Mouse (Mus musculus) E14TG2a.4 (cell line): ENCODE measurements around the gene Schip1.

Experiments
- H3K27me3 ChIP-seq: 2 replicates; pipeline ENCODE4 v1.6.1; 2014; ENCODE audit warnings: low read length, control low read depth; ENCODE audit not compliant: insufficient read depth
- H3K36me3 ChIP-seq: 2 replicates; pipeline ENCODE4 v1.6.1; 2014; ENCODE audit warnings: low read length, control low read depth; ENCODE audit not compliant: insufficient read depth
- H3K4me1 ChIP-seq: replicated peaks from 2 replicates; pipeline ENCODE4 v1.6.1; 2014; ENCODE audit warnings: low read depth, low read length, control low read depth
- H3K4me3 ChIP-seq: replicated peaks from 2 replicates; pipeline ENCODE4 v1.5.1; 2014; ENCODE audit warnings: mild to moderate bottlenecking, low read length
- H3K9me3 ChIP-seq: 2 replicates; pipeline ENCODE4 v1.6.1; 2014; ENCODE audit warnings: low read length, control low read depth
- CTCF ChIP-seq: conservative IDR thresholded peaks from 2 replicates; pipeline ENCODE4 v1.5.1; 2014; ENCODE audit warnings: low read length
- NANOG ChIP-seq: IDR thresholded peaks from 2 replicates; pipeline ENCODE4 v1.6.1; 2014; ENCODE audit warnings: borderline replicate concordance, low read length, mixed read lengths
- POU5F1 ChIP-seq: IDR thresholded peaks from 2 replicates; pipeline ENCODE4 v1.6.1; 2014; ENCODE audit warnings: low read length, borderline replicate concordance

The Schip1 gene

DNA sequence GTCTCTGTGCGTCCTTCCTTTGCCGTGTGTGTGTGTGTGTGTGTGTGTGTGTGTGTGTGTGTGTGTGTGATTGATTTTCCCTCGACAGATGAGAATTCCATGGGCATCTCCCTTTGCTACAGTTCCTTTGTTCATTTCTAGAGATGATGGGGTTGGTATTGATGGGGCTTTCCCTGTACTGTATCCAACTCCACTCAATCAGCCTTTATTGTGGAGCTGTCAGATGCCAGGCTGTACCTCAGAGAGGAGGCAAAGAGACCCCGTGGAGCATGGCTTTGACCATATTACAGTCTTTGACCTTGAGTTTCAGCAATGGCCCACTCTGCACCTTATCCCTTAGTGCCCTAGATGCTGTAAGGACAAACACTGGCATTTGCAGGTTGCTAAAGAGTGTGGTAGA, 462.6 kb downstream of the Schip1 start:
- H3K4me1 ChIP-seq: peaks cover 52% of the 10 kb centered on the region
- peaks cover 7% of the 10 kb centered on the region; the same call in 1 of the 2 replicates for H3K36me3 ChIP-seq
- no peaks in the 10 kb centered on the region for H3K27me3 ChIP-seq
- H3K4me3 ChIP-seq: no peak overlapping the region
- H3K9me3 ChIP-seq: no peaks in the 10 kb centered on the region
- TF ChIP-seq POU5F1 (no peak), CTCF (no peak), NANOG (no peak)

DNA sequence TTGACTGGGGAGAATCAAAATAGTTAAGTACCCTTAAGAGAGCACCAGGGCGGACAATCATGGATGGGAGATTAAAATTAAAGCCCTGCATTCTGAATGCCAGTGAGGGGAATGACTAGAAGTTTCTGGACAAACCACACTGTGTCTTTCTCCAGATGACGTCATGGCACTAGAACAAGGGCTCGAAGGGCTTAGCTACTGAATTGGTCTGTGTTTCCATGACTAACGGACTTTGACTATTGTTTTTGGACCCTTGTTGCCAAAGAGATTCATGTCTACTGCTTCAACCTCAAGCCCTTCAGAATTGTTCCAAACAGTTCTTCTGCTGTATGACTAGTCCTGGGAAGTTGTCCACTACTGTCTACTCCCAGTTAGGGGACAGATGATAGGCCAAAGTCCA, 467.3 kb downstream of the Schip1 start:
- H3K36me3 ChIP-seq: peaks cover 13% of the 10 kb centered on the region; the same call in 1 of the 2 replicates
- H3K9me3 ChIP-seq: peaks cover 8% of the 10 kb centered on the region
- no peak for TF ChIP-seq CTCF
- no peak for TF ChIP-seq NANOG
- TF ChIP-seq POU5F1: no peak
- H3K27me3 ChIP-seq: no peaks in the 10 kb centered on the region
- H3K4me3 ChIP-seq: no peak overlapping the region
- H3K4me1 ChIP-seq: peaks cover 78% of the 10 kb centered on the region

DNA sequence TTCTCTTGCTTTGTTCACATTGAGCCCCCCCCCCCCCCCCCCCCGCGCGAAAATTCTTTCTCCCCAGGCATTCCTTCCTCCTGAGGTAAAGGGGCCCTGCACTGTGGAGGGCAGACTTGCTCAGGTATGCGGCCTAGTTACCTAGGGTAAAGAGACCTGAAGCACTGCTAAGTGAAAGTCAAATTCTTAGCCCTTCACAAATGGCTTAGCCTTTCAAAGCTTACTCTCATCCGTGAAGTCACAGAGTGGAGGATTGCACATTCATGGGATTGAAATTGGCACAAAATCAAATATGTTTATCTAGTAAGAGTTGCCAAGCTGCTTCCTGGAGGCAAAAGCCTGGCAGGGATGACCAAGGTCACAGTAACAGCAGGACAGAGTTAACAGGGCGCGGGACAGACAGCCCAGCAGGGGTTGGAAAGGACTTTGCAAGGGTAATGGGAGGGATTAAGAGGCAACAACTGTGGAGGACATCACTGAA, 470.0 kb downstream of the Schip1 start:
- peaks cover 70% of the 10 kb centered on the region for H3K4me1 ChIP-seq
- no peaks in the 10 kb centered on the region for H3K27me3 ChIP-seq
- H3K36me3 ChIP-seq: peaks cover 13% of the 10 kb centered on the region
- H3K4me3 ChIP-seq: peak overlapping the region; percentile 21
- peak; percentile 48; the same call in 1 of the 2 replicates for TF ChIP-seq NANOG
- no peak for TF ChIP-seq CTCF
- H3K9me3 ChIP-seq: peaks cover 9% of the 10 kb centered on the region

DNA sequence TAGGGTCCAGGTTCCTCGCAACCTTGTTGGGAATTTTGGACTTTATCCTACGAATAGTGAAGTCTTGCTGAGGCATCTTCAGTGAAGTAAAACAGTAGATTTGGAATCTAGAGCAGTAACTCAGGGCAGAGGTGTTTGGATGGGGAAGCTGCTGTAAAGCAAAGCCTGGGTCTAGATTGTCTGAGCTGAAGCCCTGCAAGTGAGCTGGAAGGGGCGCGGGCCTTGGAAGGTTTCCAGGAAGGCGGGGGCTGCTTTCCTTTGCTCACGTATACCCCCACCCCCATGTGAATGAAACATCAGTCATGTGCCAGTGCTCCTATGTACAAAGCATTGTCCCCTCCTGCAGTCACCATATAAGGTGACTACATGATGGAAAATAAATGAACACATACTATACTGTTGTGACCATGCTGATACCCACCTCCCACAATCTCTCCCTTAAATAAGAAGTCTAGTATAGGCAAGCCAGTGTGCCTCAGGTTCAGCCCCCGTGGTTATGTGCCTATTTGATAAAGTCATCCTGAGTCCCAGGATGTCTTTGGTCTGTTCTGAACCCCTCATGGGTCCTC, 470.6 kb downstream of the Schip1 start:
- TF ChIP-seq CTCF: no peak
- TF ChIP-seq POU5F1: no peak
- TF ChIP-seq NANOG: no peak
- Histone ChIP-seq H3K9me3 (peaks cover 9% of the 10 kb centered on the region), H3K4me1 (peaks cover 73% of the 10 kb centered on the region), H3K36me3 (peaks cover 15% of the 10 kb centered on the region), H3K4me3 (peak overlapping the region; percentile 21), H3K27me3 (no peaks in the 10 kb centered on the region)

DNA sequence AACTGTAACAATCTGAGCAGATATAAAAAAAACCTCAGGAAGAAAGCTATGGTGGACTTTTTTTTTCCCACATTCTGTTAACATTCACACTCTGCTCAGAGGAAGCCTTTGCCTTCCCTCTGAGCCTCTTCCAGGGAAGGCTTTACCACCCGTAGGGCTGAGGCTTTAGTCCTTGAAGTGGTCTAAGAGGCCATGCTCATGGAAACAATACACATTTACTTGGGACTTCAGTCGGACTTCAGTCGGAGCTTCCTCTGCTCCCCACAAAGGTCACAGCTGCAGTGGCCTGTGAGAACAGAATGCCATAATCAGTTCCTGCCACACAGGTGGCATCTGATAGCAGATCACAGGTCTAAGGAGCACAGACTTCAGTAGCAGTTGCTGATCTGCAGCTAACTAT, 471.5 kb downstream of the Schip1 start:
- H3K4me3 ChIP-seq: no peak overlapping the region
- no peaks in the 10 kb centered on the region for H3K27me3 ChIP-seq
- TF ChIP-seq POU5F1: no peak
- TF ChIP-seq NANOG: peak; percentile 26; the same call in 1 of the 2 replicates
- H3K9me3 ChIP-seq: peaks cover 9% of the 10 kb centered on the region
- peaks cover 17% of the 10 kb centered on the region for H3K36me3 ChIP-seq
- H3K4me1 ChIP-seq: peaks cover 76% of the 10 kb centered on the region

DNA sequence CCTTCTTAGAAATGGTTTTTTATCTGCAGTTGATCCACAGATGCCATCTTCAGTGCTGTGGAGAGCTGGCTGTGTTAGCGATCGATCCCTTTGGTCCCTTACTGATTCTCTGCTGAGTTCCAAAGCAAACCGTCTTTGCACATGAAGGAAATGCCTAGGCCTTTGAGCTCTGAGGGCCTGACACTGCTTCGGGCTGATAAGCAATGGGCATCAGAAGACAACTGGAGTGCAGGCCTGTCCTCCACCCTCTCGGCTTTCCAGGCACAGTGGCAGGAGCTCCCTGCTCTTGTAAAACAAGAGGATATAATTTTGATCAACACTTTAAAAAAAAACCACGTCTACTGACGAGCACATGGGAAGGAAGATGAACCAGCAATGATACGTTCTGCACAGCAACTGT, 477.1 kb downstream of the Schip1 start:
- peaks cover 73% of the 10 kb centered on the region for H3K4me1 ChIP-seq
- no peak overlapping the region for H3K4me3 ChIP-seq
- no peak for TF ChIP-seq NANOG
- no peak for TF ChIP-seq CTCF
- no peak for TF ChIP-seq POU5F1
- no peaks in the 10 kb centered on the region for H3K27me3 ChIP-seq
- peaks cover 30% of the 10 kb centered on the region for H3K36me3 ChIP-seq
- peaks cover 3% of the 10 kb centered on the region for H3K9me3 ChIP-seq

DNA sequence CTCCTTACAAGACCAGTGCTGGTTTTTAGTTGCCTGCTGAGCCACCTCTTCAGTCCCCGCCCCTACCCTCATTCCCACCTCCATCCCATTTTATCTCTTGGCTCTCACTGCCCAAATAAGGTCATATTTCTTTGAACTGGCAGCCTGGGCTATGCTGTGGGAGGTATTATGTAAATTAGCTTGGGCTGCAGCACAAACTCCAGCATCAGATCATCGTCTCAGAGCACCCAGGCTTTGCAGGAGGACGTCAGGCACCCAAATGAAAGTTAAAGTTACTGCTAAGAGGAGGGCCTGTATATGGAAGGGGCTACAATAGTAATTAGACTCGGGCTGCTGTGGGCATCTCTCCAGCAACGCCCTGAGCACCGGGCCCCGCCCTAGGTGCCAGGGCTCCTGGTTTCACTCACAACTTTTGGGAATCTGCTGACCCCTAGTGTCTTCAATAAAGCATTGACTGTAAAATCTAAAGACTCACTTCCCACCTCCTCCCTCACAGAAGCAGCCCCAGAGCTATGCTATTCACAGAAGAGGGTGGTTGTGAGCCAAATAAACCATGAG, 478.4 kb downstream of the Schip1 start:
- peaks cover 73% of the 10 kb centered on the region for H3K4me1 ChIP-seq
- H3K9me3 ChIP-seq: no peaks in the 10 kb centered on the region
- no peaks in the 10 kb centered on the region for H3K27me3 ChIP-seq
- H3K36me3 ChIP-seq: peaks cover 23% of the 10 kb centered on the region; the same call in 1 of the 2 replicates
- no peak for TF ChIP-seq POU5F1
- TF ChIP-seq NANOG: no peak
- TF ChIP-seq CTCF: peak; percentile 37
- H3K4me3 ChIP-seq: peak overlapping the region; percentile 52; the same call in 1 of the 2 replicates

DNA sequence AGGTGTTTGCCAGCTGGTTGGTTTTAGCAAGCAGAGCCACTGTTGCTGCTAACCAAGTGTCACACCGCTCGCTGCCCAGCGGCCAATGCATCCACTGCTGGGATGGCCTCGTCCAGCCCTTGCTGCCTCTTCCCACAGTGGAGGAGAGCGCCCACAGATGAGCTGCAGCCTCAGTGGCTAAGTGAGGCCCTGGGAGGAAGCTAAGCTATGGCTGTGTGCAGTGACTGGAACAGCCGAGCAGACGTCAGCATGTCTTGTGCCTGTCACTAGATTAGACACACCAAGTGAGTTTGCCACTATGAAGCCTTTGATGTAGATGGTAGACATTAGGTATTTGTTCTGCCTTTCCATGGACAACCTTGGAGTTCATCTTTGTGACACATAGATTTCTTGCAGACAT, 480.2 kb downstream of the Schip1 start:
- peaks cover 20% of the 10 kb centered on the region; the same call in 1 of the 2 replicates for H3K36me3 ChIP-seq
- H3K4me3 ChIP-seq: no peak overlapping the region
- peaks cover 66% of the 10 kb centered on the region for H3K4me1 ChIP-seq
- H3K9me3 ChIP-seq: no peaks in the 10 kb centered on the region
- TF ChIP-seq CTCF: no peak
- TF ChIP-seq POU5F1: no peak
- no peak for TF ChIP-seq NANOG
- H3K27me3 ChIP-seq: no peaks in the 10 kb centered on the region

DNA sequence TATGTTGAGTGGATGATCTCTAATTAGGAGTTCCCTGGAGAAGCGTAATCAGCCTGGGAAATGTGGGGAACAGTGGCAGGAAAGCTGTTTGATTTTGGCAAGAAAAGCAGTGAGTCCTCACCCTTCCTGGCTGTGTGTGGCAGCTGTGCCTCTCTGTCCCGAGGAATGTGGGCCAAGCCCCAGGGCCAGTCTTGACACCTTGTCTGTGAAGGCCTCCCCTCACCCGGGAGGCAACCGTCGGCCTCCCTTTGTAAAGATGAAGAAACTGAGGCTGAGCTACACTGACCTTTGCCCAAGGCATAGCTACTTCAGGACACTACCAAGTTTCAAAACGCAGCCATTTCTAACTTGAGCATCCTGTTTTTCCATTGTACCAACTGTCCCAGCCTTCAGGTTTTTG, 481.3 kb downstream of the Schip1 start:
- no peak overlapping the region for H3K4me3 ChIP-seq
- TF ChIP-seq NANOG: no peak
- no peak for TF ChIP-seq CTCF
- TF ChIP-seq POU5F1: no peak
- H3K36me3 ChIP-seq: peaks cover 22% of the 10 kb centered on the region; the same call in 1 of the 2 replicates

More for the DNA sequence above, 481.3 kb downstream of the Schip1 start:
- Histone ChIP-seq H3K9me3 (no peaks in the 10 kb centered on the region), H3K27me3 (no peaks in the 10 kb centered on the region), H3K4me1 (peaks cover 62% of the 10 kb centered on the region)
